Mouse (Mus musculus): ENCODE results near the gene Ssu2.

The Ssu2 gene

GRCm38 (mm10) chr6:112387947-112388346 lies at the start of gene Ssu2:
Gene Ssu2 (minus strand): TSS chr6:112388023.
- no peak for DNase-seq (ENCODE audit: low read depth in 2 of 2, low spot score in 2 of 2)

- no peak for DNase-seq (ENCODE audit: low read depth in 2 of 2, low spot score in 2 of 2)
Observed at GRCm38 (mm10) chr6:112426018-112426732, 38.4 kb upstream of the Ssu2 start.

GRCm38 (mm10) chr6:112423746-112424501 lies 36.1 kb upstream of the Ssu2 start:
- DNase-seq (ENCODE audit: low read depth in 2 of 2, low spot score in 2 of 2) = no peak

GRCm38 (mm10) chr6:112420883-112421282 lies 33.1 kb upstream of the Ssu2 start:
- no peak for DNase-seq (ENCODE audit: low read depth in 2 of 2, low spot score in 2 of 2)

- no peak for DNase-seq (ENCODE audit: low read depth in 2 of 2, low spot score in 2 of 2)
Observed at GRCm38 (mm10) chr6:112419333-112419732, 31.5 kb upstream of the Ssu2 start.

- DNase-seq (ENCODE audit: low read depth in 2 of 2, low spot score in 2 of 2) = no peak
Observed at GRCm38 (mm10) chr6:112404111-112404510, 16.3 kb upstream of the Ssu2 start.

- no peak for DNase-seq (ENCODE audit: low read depth in 2 of 2, low spot score in 2 of 2)
Observed at GRCm38 (mm10) chr6:112401953-112402683, 14.3 kb upstream of the Ssu2 start.

GRCm38 (mm10) chr6:112397351-112397750 lies 9.5 kb upstream of the Ssu2 start:
- DNase-seq (ENCODE audit: low read depth in 2 of 2, low spot score in 2 of 2) = no peak

GRCm38 (mm10) chr6:112396352-112396751 lies 8.5 kb upstream of the Ssu2 start:
- DNase-seq (ENCODE audit: low read depth in 2 of 2, low spot score in 2 of 2) = no peak

- DNase-seq (ENCODE audit: low read depth in 2 of 2, low spot score in 2 of 2) = no peak
Observed at GRCm38 (mm10) chr6:112388385-112388784, 562 bp upstream of the Ssu2 start.

- no peak for DNase-seq (ENCODE audit: low read depth in 2 of 2, low spot score in 2 of 2)
Observed at GRCm38 (mm10) chr6:112386260-112386659, 1.6 kb downstream of the Ssu2 start.

GRCm38 (mm10) chr6:112382990-112383685 lies 4.7 kb downstream of the Ssu2 start:
- DNase-seq (ENCODE audit: low read depth in 2 of 2, low spot score in 2 of 2) = no peak

GRCm38 (mm10) chr6:112379054-112379453 lies 8.8 kb downstream of the Ssu2 start:
- DNase-seq (ENCODE audit: low read depth in 2 of 2, low spot score in 2 of 2) = no peak

- DNase-seq (ENCODE audit: low read depth in 2 of 2, low spot score in 2 of 2) = no peak
Observed at GRCm38 (mm10) chr6:112375661-112376392, 12.0 kb downstream of the Ssu2 start.

- no peak for DNase-seq (ENCODE audit: low read depth in 2 of 2, low spot score in 2 of 2)
Observed at GRCm38 (mm10) chr6:112373886-112374585, 13.8 kb downstream of the Ssu2 start.

- no peak for DNase-seq (ENCODE audit: low read depth in 2 of 2, low spot score in 2 of 2)
Observed at GRCm38 (mm10) chr6:112365294-112365693, 22.5 kb downstream of the Ssu2 start.

GRCm38 (mm10) chr6:112364581-112364980 lies 23.2 kb downstream of the Ssu2 start:
- DNase-seq (ENCODE audit: low read depth in 2 of 2, low spot score in 2 of 2) = no peak

GRCm38 (mm10) chr6:112362349-112362958 lies 25.4 kb downstream of the Ssu2 start:
- no peak for DNase-seq (ENCODE audit: low read depth in 2 of 2, low spot score in 2 of 2)

GRCm38 (mm10) chr6:112360676-112361075 lies 27.1 kb downstream of the Ssu2 start:
- DNase-seq (ENCODE audit: low read depth in 2 of 2, low spot score in 2 of 2) = no peak

- no peak for DNase-seq (ENCODE audit: low read depth in 2 of 2, low spot score in 2 of 2)
Observed at GRCm38 (mm10) chr6:112359341-112359740, 28.5 kb downstream of the Ssu2 start.

All from CD8-positive naive resting alpha-beta T cell, adult 2 months (primary cell).